Mouse (Mus musculus) heart, postnatal 10 days (tissue): Measurements from ENCODE around the gene Olfr1348. TPM values are rescaled to one million over a fixed set of nuclear protein-coding genes. Genes with fewer than 3 reads are reported as not detected.
"Not testable (repeated sequence)": the region's sequence is repeated elsewhere in the genome, so short reads cannot be mapped to it uniquely, and the experiment has no call there.

Experiments
- DNase-seq, 2 experiments: peaks; one replicate each; pipeline ENCODE4 v3.0.0; 2021
- intact Hi-C: fragments of 180-260 bp; cut with DNase I; formaldehyde crosslinking; loops from one replicate; pipeline ENCODE4 v1.15.1; 2025
- total RNA-seq, 2 experiments: library from RNA; stranded (reverse); gene quantifications; 2 replicates each; pipeline ENCODE4 v1.2.3; 2021

The Olfr1348 gene
- total RNA-seq, result not detected

GRCm38 (mm10) chr7:6508648-6509047, at the start of gene Olfr1348:
Olfr1348 (minus strand) TSS chr7:6508748.
- intact Hi-C loops, result no loop called here
- DNase-seq, result no peak

GRCm38 (mm10) chr7:6526141-6526540, 17.6 kb upstream of the Olfr1348 start:
- DNase-seq, result no peak
- intact Hi-C loops, result no loop called here

GRCm38 (mm10) chr7:6525001-6525400, 16.5 kb upstream of the Olfr1348 start:
- intact Hi-C loops, result no loop called here
- no peak for DNase-seq

DNA sequence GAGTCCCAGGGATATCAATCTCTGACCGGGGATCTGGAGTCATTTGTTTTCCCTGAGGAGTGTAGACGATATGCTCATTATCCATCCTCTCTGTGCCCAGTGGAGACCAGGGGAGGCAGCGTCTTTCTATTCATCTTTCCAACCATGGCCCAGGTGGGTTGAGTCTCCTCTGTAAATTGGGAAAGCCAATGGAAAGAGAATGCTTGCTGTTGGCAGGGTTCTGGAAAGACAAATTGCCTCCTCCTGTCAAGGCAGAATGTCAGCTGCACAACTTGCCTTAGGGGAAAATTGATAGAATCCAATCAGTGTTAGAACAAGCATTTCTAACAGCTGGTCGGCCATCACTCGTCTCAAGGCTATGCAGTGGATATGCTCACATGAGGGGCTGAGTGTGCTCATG, 14.3 kb upstream of the Olfr1348 start, which contains the start of gene Olfr1349:
Olfr1349 (minus strand) TSS at position 101 of the 400 bp plus-strand sequence.
- no peak for DNase-seq
- intact Hi-C loops, result no loop called here

- DNase-seq, result no peak
- intact Hi-C loops, result no loop called here
Observed at GRCm38 (mm10) chr7:6521666-6522065, 13.1 kb upstream of the Olfr1348 start.

DNA sequence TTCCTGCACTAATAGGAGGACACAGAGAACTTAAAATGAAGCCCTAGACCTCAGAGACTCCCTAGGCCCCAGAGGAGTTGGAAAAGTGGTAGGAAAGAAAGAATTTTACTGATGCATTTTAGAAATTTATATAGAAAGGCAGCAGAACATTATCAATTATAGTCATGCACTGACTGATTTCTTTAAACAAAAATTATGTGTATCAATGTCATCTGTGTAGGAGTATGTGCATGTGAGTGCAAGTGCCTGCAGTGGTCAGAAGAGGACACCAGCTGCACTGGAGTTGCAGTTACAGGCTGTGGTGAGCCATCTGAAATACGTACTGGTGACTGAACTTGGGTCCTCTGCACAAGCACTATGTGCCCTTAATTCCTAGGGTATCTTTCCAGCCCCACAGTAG, 8.9 kb downstream of the Olfr1348 start, which contains the start of gene Olfr1347:
Olfr1347 (minus strand) TSS at position 101 of the 400 bp plus-strand sequence.
- DNase-seq, result no peak
- intact Hi-C loops, result no loop called here

DNA sequence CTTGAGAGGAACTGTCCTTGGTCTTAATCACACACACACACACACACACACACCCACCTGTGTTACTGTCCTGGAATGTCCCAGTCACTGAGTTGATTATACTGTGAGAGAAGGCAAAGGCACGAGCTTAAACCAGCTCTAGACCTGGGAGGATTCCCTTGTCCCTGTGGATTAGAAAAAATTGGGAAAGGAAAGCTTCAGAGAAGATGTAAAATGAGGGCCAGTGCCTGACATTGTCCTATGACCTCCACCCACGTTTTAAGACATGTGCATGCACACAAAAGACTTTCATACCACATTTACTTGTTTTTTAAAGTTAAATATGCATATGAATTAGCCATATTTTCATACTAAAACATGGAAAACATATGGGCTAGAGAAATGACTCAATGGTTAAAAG, 21.7 kb downstream of the Olfr1348 start, which contains the start of gene Olfr5:
Olfr5 (minus strand) TSS at position 101 of the 400 bp plus-strand sequence.
- intact Hi-C loops, result no loop called here
- DNase-seq, result no peak

DNA sequence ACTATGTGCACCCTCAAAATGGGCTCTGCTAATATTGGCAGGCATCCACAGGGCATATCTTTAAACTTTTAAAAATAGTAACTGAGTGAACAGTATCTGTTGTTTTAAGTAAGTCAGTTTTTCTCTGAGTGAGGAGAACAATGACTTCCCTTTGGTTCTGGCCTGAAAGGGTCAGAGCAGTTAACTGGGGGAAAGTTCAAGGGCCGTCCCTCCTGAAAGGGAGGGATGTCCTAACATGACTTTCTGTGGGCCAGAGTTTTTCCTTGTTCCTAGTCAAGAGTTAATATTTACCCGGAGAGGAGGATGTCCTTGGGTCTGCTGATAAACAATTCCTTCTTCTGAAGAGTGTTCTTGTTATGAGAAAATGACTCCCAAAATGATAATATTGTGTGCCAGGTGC, 30.9 kb downstream of the Olfr1348 start:
- DNase-seq, intact Hi-C loops: not testable (repeated sequence)

- intact Hi-C loops, result no loop called here
Observed at GRCm38 (mm10) chr7:6466951-6467350, 41.6 kb downstream of the Olfr1348 start, which contains the start of gene Olfr1346. Olfr1346 (plus strand) TSS chr7:6467101.

GRCm38 (mm10) chr7:6456399-6456798, 52.1 kb downstream of the Olfr1348 start:
- intact Hi-C loops, result no loop called here
- no peak for DNase-seq

More at GRCm38 (mm10) chr7:6466951-6467350, 41.6 kb downstream of the Olfr1348 start, which contains the start of gene Olfr1346:
- DNase-seq, result no peak

DNA sequence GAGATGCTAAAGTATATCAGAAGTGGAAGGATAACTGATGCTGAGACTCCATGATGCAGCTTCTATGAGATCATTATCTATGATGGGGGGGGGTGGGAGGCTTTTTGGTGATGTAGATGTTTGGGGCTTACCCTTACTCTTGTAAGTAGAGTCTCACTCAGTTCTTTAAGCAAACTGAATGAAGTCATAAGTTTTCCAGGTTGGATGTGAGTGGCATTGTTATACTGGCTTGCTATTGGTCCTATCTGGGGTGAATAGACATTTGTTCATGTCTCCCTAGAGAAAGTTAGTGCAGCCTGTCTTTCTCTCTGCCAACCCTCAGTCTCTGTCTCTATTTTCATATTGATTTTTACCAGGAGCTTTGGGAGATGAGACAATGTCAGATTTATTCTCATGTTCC, 52.7 kb downstream of the Olfr1348 start, which contains the start of gene Olfr1336:
Olfr1336 (plus strand) TSS at position 301 of the 400 bp plus-strand sequence.
- DNase-seq, result no peak
- intact Hi-C loops, result no loop called here

Other genes starting within 250 kb of the Olfr1348 start
- gene Zfp667, start 222.2 kb downstream of the Olfr1348 start, total RNA-seq, result 1 to 10 TPM; 2.1 to 2.4 TPM
- 1 to 10 TPM; 1.5 to 1.9 TPM for gene Zfp583, start 177.5 kb downstream of the Olfr1348 start, total RNA-seq
- under 1 TPM; 0.14 to 0.27 TPM for gene Gm3854, start 165.0 kb downstream of the Olfr1348 start, total RNA-seq
- 1 to 10 TPM; 1.3 to 2.4 TPM for gene Zfp78, start 145.5 kb downstream of the Olfr1348 start, total RNA-seq
- gene Zfp28, start 125.5 kb downstream of the Olfr1348 start, total RNA-seq, result 1 to 10 TPM; 4.3 to 4.5 TPM
- not detected for gene Smim17, start 110.0 kb downstream of the Olfr1348 start, total RNA-seq
- gene Gm20715, start 98.5 kb downstream of the Olfr1348 start, total RNA-seq, result not detected
- gene Olfr1344, start 70.1 kb downstream of the Olfr1348 start, total RNA-seq, result not detected
- gene Olfr1336, start 52.6 kb downstream of the Olfr1348 start, total RNA-seq, result not detected
- not detected for gene Olfr1346, start 41.6 kb downstream of the Olfr1348 start, total RNA-seq
- not detected for gene Olfr5, start 21.8 kb downstream of the Olfr1348 start, total RNA-seq
- gene Olfr1347, start 9.0 kb downstream of the Olfr1348 start, total RNA-seq, result not detected
- gene Olfr1349, start 14.2 kb upstream of the Olfr1348 start, total RNA-seq, result not detected
- gene Olfr1350, start 56.1 kb upstream of the Olfr1348 start, total RNA-seq, result not detected
- gene Zim1, start 187.7 kb upstream of the Olfr1348 start, total RNA-seq, result 1 to 10 TPM; 7.8 to 9.6 TPM
- 10 to 100 TPM; 41.1 to 46.9 TPM for gene Peg3, start 221.7 kb upstream of the Olfr1348 start, total RNA-seq
- 1 to 10 TPM in 1 of 2 experiments, under 1 TPM in 1; 0.87 to 1.2 TPM for gene Usp29, start 221.8 kb upstream of the Olfr1348 start, total RNA-seq